Mouse (Mus musculus) frontal cortex, adult (tissue): ENCODE data around the gene Bcap31.

Experiments
- ATAC-seq: cut with Nextera tagmentation; 2 replicates; pipeline ENCODE4 v1.9.2; 2017; ENCODE audit warnings: mild to moderate bottlenecking, moderate library complexity, mixed read lengths; ENCODE audit not compliant: low TSS enrichment

The Bcap31 gene

DNA sequence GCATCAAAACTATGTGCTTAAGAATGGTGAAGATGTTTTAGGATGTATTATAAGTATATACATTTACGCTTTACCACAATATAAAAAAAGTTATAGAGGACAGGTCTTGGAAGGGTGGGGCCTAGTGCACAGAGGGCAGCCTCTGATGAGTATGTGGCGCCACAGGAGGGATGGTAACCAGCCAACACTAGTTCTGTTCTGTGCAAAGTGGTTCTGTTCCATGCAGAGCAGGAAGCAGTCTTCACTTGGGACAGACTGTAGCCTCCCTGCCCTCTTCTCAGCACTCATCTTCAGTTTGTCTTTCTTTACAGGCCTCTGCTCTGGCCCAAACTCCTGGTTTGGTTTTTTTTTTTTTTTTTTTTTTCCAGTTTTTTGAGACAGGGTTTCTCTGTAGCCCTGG is 31.8 kb downstream of the Bcap31 start:
- no peak for ATAC-seq

DNA sequence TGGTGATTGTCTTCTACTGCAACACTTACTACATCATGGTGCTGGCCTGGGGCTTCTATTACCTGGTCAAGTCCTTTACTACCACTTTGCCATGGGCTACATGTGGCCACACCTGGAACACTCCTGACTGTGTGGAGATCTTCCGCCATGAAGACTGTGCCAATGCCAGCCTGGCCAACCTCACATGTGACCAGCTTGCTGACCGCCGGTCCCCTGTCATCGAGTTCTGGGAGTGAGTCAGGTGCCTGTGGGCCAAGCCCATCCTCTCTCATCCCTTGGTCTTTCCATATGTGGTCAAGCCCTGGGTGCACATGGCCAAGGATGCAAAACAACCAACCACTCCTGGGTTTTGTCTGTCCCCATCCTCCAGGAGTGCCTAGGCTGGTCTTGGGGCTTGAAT is 39.3 kb downstream of the Bcap31 start:
- ATAC-seq, result no peak

DNA sequence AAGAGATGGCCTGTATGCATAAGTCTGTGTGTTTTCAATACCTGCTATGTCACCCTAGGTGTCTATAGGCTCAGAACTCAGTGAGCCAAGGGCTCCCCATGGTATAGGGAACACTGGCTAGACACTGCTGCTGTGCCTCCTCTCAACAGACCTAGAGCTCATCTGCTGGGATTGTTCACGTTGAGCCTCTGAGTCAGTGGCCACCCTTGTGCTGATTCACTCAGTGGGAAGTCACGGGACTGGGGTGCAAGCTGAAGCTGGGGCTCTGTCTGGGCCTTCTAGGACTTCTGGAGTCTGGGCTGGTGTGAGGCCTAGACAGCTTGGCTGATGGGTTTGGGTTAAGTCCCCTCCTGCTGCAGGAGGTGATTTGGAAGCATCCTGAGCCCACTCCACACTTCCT is 40.7 kb downstream of the Bcap31 start:
- peak; percentile 45 for ATAC-seq

DNA sequence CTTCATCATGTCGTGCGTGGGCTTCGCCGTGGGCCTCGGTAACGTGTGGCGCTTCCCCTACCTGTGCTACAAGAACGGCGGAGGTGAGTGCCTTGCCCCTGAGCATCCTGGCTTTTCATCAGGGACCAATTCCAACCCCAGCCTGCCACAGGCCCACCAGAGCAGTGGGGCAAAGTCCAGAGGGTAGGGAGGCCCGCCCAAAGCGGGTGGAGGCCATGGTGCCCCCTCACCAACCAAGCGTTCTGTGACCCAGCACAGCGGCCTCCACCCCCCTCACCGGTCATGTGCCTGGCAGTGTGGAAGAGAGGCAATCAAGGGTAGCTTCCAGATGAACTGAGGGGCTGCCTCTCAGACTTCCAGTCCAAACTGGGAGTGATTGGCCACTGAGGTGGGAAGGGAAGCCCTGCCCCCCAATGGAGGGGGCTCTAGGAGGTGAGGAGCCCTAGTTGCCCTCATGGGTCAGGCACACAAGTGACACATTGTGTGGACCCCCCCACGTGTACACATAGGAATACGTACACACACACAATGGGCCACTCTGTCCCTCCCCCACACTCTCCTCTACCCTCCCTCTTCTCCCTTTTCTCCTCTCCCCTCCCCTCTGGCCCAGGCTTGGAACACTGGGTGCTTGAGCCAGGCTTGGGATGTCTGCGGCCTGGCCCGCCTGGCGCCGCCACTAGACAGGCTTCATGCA is 41.9 kb downstream of the Bcap31 start:
- ATAC-seq, result peak; percentile 32; the same call in 1 of the 2 replicates

GRCm38 (mm10) chrX:73673619-73673967 is 42.4 kb downstream of the Bcap31 start:
- ATAC-seq, result no peak

DNA sequence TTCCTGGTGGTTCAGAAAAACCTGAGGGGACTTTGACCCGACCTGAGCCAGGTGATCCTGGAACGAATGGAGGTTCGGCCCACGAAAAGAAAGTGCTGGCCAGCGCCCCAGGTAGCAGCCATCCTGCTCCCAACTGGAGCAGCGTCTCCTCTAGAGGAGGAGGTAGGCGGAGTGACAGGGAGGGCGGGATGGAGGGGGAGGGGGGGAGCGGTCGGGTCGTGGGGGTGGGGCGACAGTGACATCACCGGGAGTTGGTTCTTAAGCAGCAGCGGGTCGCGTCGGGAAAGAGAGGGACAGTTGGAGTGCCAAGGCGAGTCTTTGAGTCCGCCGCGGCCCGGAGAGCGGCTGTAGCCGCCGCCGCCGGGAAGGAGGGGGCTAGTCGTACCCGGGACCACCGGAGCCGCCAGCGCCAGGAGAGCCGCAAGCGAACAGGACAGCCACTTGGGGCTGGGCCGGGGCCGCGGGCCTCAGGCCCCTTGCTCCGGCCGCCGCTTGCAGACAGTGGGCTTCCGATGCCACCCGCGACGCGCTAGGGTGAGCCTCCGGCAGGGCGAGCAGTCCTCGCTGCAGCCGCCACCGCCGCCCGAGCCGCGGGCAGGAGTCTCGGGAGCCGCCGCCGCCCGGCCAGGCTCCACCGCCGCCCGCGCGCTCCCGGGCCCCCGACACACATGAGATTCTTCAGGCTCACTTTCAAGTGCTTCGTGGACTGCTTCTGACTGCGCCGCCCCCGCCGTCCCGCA is 42.9 kb downstream of the Bcap31 start, which contains the start of gene Slc6a8:
Slc6a8 (plus strand) TSS at position 272 of the 740 bp plus-strand sequence.
- ATAC-seq, result 0 out of 2 replicates have a peak, but pooled peaks have one; percentile 24

DNA sequence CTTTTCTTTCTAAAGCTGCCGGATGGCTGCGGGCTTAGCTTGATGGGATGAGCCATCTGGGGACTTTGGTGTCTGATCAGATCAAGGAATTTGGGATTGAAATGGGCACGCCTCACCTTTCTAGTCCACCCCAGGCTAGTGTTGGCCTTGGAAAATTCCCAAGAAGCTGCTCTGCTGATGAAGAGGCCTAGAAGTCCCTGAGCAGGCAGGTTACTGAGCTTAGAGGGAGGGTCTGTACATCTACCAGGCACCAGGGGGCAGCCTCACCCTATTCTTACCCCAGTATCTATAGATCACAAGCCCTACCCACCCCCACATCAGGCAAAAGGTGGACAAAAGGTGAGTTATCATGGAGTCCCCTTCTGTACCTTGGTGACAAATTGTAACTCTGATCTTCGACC is 43.9 kb downstream of the Bcap31 start:
- ATAC-seq, result peak; percentile 50

DNA sequence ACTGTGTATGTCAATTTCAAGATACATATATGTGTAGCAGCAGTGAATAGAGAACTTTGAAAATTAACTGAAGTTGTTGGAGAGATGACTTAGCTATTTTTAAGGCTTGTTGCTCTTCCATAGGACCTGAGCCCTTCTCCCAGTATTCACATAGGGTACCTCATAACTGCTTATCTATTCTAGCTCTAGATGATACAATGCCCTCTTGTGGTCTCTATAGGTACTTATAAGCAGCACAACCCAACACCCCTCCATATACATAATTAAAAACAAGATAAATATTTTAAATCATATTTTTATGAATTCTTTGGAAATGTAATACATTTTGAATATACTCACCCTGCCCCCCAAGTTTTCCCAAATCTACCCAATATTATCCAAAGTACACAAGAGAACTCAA is 52.8 kb downstream of the Bcap31 start:
- no peak for ATAC-seq

DNA sequence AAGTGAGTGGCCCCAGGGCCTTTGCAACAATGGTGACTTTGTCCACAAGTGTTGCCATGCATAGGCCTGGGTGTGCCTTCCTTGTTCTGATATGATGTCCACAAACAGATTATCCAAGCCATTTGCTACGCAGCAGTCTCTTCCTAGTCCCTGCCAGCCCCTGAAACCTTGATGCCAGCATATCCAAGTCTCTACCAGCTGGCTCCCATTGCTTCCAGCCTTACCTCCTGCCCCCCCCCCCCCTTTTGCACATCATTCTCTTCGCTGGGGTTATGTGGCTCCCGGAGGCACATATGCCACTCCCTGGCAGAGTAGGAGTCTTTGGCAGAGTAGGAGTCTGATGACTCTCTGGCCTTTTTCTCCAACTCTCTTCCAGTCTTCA is 55.7 kb downstream of the Bcap31 start:
- ATAC-seq, result no peak; the same call in 1 of the 2 replicates

DNA sequence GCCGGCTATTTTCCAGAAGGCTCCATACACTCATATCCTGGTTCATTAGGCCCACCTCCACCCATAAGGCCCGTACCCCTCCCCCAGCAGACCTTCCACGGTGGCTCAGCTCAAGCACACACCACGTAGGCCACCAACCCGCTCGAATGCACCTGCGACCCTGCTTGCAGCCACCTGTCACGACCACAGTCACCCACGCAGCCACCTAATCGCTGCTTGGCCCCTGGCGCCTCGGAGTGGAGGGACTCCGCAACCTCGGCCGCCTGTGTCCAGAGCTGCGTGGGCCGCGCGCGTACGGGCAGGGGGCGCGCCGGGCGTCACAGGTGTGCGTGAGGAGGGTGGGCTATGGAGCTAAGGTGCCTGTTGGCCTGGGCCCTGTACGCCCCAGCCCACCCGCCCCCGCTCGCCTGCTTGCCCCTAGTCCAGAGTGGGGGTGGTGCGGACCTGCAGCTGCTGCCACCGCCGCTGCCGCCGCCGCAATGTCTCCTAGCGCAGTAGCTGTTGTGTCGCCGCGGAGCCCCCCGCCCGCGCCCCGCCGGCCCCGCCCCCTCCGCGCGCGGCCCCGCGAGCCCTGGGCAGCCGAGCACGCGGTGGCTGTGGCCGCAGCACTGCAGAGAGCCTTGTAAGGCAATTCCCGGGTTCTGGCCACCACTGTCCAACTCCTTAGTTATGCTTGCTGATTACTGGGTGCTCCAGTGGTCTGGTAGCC is 56.2 kb downstream of the Bcap31 start, which contains the start of gene Pnck:
Pnck (minus strand) TSS at position 543 of the 709 bp plus-strand sequence.
- ATAC-seq, result no peak

GRCm38 (mm10) chrX:73658936-73659574 is 56.9 kb downstream of the Bcap31 start:
- ATAC-seq, result peak; percentile 50

GRCm38 (mm10) chrX:73658391-73658790 is 57.6 kb downstream of the Bcap31 start:
- ATAC-seq, result no peak

DNA sequence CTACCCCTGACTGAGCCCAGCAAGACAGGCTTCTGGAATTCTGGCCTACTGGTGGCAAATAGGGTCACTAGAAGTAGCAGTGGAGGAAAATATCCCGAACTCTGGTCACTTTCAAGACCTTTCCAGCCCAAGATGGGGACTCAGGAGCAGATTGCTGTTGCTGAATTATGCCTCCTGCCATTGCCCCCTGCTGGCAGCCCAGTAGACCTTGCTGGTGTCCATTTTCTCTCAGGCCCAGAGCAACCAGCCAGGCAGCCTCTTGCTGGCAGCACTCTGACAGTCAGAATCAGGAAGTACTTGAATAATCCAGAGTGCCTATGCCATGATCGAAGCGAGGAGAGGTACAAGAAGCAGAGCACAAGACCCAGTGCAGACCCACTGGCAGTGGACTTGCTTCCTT is 60.4 kb downstream of the Bcap31 start:
- ATAC-seq, result no peak

- ATAC-seq, result peak; percentile 56
Observed at GRCm38 (mm10) chrX:73654177-73654576, 61.8 kb downstream of the Bcap31 start.

GRCm38 (mm10) chrX:73653392-73653791 is 62.6 kb downstream of the Bcap31 start:
- no peak for ATAC-seq

- ATAC-seq, result no peak
Observed at GRCm38 (mm10) chrX:73650869-73651268, 65.1 kb downstream of the Bcap31 start.

- ATAC-seq, result no peak
Observed at GRCm38 (mm10) chrX:73645121-73645520, 70.9 kb downstream of the Bcap31 start.

- ATAC-seq, result peak; percentile 73
Observed at GRCm38 (mm10) chrX:73639901-73640469, 76.0 kb downstream of the Bcap31 start.

- peak; percentile 28; the same call in 1 of the 2 replicates for ATAC-seq
Observed at GRCm38 (mm10) chrX:73639255-73639675, 76.7 kb downstream of the Bcap31 start, which contains the start of gene Dusp9. Dusp9 (plus strand) TSS chrX:73639419.

- ATAC-seq, result 0 out of 2 replicates have a peak, but pooled peaks have one; percentile 8
Observed at GRCm38 (mm10) chrX:73637415-73637814, 78.6 kb downstream of the Bcap31 start.
